Mouse (Mus musculus) myocyte (in vitro differentiated cells): ENCODE data around the gene Abhd11.

Source experiments
- POLR2A ChIP-seq: IDR thresholded peaks from one replicate; pipeline ENCODE4 v1.6.1; 2011; ENCODE audit warnings: low read depth, mild to moderate bottlenecking, control low read depth, moderate library complexity; ENCODE audit not compliant: insufficient read length
- SRF ChIP-seq: IDR thresholded peaks from one replicate; pipeline ENCODE4 v1.6.1; 2011; ENCODE audit warnings: low read depth; ENCODE audit not compliant: control insufficient read depth, insufficient read length

DNA sequence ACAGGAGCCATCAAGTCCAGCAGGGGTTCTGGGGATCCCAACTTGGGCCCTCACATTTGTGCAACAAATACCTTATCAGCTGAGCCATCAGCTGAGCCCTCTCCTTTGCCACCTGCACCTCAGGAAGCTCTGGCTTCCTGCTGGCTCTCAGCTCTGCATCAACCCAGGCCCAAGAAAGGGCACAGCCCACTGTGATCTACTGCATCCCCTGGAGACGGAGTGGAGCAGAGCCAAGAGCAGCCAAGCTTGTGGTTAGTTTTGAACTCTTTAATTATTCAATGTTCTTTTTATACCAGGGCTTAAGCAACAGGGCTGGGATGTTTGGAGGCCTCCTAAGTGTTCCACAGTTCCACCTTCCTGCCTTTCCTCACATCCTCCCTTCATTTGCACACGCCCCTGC is 48.5 kb upstream of the Abhd11 start:
- no peak for TF ChIP-seq POLR2A
- TF ChIP-seq SRF: no peak
